Mouse (Mus musculus) CH12.LX (cell line): ENCODE measurements around the gene Evx2.

Source experiments
- CTCF ChIP-seq, 2 experiments: IDR thresholded peaks in 1 of 2; conservative IDR thresholded peaks in 1 of 2; 2 replicates each; pipeline ENCODE4 v1.5.1; 2011 to 2012; ENCODE audit warnings: low read depth in 2 of 2, low read length in 2 of 2, improper control_type of control experiment in 1 of 2, inconsistent platforms in 1 of 2, mild to moderate bottlenecking in 1 of 2, moderate library complexity in 1 of 2
- E2F4 ChIP-seq: IDR thresholded peaks from 2 replicates; pipeline ENCODE4 v1.6.1; 2011; ENCODE audit warnings: low read depth, low read length, improper control_type of control experiment; ENCODE audit not compliant: insufficient replicate concordance
- EP300 ChIP-seq: IDR thresholded peaks from 2 replicates; pipeline ENCODE4 v1.6.1; 2011; ENCODE audit warnings: low read length, improper control_type of control experiment
- POLR2A ChIP-seq: IDR thresholded peaks from 2 replicates; pipeline ENCODE4 v1.6.1; 2011; ENCODE audit warnings: low read depth, mild to moderate bottlenecking, improper control_type of control experiment, low read length
- USF1 ChIP-seq: IDR thresholded peaks from 2 replicates; pipeline ENCODE4 v1.6.1; 2014; ENCODE audit warnings: low read depth, mild to moderate bottlenecking, inconsistent platforms, low read length, improper control_type of control experiment
- USF2 ChIP-seq: conservative IDR thresholded peaks from 2 replicates; pipeline ENCODE4 v1.6.1; 2011; ENCODE audit warnings: low read depth, low read length, improper control_type of control experiment

DNA sequence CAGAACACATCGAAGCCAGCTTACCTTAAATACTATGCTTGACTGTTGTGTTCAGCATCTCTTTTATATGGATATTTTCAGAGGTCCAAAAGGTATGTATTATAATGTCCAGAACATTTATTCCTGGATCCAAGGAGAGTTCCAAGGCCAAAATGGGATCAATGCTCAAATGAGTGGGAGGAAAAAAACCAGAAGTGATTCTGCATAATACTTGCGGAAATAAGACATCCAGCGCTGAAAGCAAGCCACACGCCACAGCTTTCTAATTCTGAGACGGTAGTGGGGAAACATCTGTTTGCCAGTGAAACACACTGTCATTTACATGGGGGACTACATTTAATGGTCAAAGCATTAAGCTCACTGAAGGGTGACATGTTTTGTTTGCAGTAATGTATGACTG, 16.9 kb downstream of the Evx2 start:
- TF ChIP-seq USF1 (no peak), CTCF (conservative IDR thresholded peaks at IDR 0.05 in 1 of 2, IDR thresholded peaks at IDR 0.05 in 1 of 2; ENCODE audit: low read depth in 2 of 2, low read length in 2 of 2) (no peak), POLR2A (no peak), USF2 (no peak), E2F4 (no peak), EP300 (peak; percentile 40)
